Mouse (Mus musculus): Measurements from ENCODE around the gene Psmb7. TPM values are rescaled to one million over a fixed set of nuclear protein-coding genes. Genes with fewer than 3 reads are reported as not detected.

The Psmb7 gene
- polyA plus RNA-seq, 1 experiment from 2014 or later = 310 TPM

GRCm38 (mm10) chr2:38661398-38661797 is 17.5 kb upstream of the Psmb7 start:
- H3K9me3 ChIP-seq = no peaks in the 10 kb centered on the region
- H3K4me2 ChIP-seq (replicated peaks) = no peak overlapping the region
- peaks cover 15% of the 10 kb centered on the region for H3K27me3 ChIP-seq
- H3K36me3 ChIP-seq = no peaks in the 10 kb centered on the region
- WGBS = 7% methylated on average over 1 of the region's 1 CpGs
- H3K4me1 ChIP-seq (replicated peaks) = peaks cover 5% of the 10 kb centered on the region; the same call in 1 of the 2 replicates
- H3K4me3 ChIP-seq (replicated peaks) = no peak overlapping the region
- H3K27ac ChIP-seq = no peak overlapping the region
- H3K9ac ChIP-seq (replicated peaks) = no peak overlapping the region
- ATAC-seq = no peak

GRCm38 (mm10) chr2:38658338-38658836 is 14.5 kb upstream of the Psmb7 start:
- Histone ChIP-seq H3K4me2 (replicated peaks) (peak overlapping the region; percentile 56), H3K4me1 (replicated peaks) (peaks cover 5% of the 10 kb centered on the region; the same call in 1 of the 2 replicates), H3K9ac (replicated peaks) (peak overlapping the region; percentile 63), H3K9me3 (no peaks in the 10 kb centered on the region), H3K36me3 (no peaks in the 10 kb centered on the region), H3K4me3 (replicated peaks) (peak overlapping the region; percentile 40), H3K27ac (peak overlapping the region; percentile 69), H3K27me3 (peaks cover 11% of the 10 kb centered on the region; the same call in 1 of the 2 replicates)
- under 1% methylated on average over 25 of the region's 25 CpGs for WGBS
- peak; percentile 98 for ATAC-seq

DNA sequence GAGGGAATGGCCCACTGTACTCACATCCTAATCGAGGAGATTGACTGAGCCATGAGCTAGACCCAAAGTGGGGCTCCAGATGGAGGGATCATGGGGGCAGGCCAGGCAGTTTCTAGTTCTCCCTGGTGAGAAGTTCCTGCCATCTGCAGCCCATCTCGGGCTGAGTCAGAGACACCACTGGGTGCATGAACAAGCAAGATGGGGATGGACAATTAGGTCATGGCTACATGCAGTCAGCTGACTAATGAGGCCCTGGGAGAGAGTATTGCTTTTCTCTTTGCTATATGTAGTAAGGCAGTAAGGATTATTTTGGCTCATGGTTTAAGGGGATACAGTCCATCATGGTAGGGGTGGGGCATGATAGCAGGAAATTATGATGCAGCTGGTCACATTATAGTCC is 9.8 kb upstream of the Psmb7 start:
- no peak overlapping the region for H3K4me3 ChIP-seq (replicated peaks)
- H3K27ac ChIP-seq = no peak overlapping the region
- 80% methylated on average over 2 of the region's 2 CpGs for WGBS
- no peak overlapping the region for H3K9ac ChIP-seq (replicated peaks)
- no peaks in the 10 kb centered on the region for H3K9me3 ChIP-seq
- H3K4me1 ChIP-seq (replicated peaks) = peaks cover 5% of the 10 kb centered on the region; the same call in 1 of the 2 replicates
- H3K27me3 ChIP-seq = peaks cover 12% of the 10 kb centered on the region; the same call in 1 of the 2 replicates
- no peak for ATAC-seq
- no peaks in the 10 kb centered on the region for H3K36me3 ChIP-seq
- no peak overlapping the region for H3K4me2 ChIP-seq (replicated peaks)

GRCm38 (mm10) chr2:38653293-38653619 is 9.4 kb upstream of the Psmb7 start:
- Histone ChIP-seq H3K27ac (no peak overlapping the region), H3K36me3 (no peaks in the 10 kb centered on the region), H3K4me2 (replicated peaks) (no peak overlapping the region), H3K9ac (replicated peaks) (no peak overlapping the region), H3K4me1 (replicated peaks) (peaks cover 5% of the 10 kb centered on the region; the same call in 1 of the 2 replicates), H3K27me3 (peaks cover 12% of the 10 kb centered on the region; the same call in 1 of the 2 replicates), H3K4me3 (replicated peaks) (no peak overlapping the region), H3K9me3 (no peaks in the 10 kb centered on the region; the same call in 1 of the 2 replicates)
- WGBS = 90% methylated on average over 5 of the region's 5 CpGs
- ATAC-seq = no peak

GRCm38 (mm10) chr2:38652565-38653292 is 8.8 kb upstream of the Psmb7 start:
- H3K4me3 ChIP-seq (replicated peaks) = no peak overlapping the region
- H3K27ac ChIP-seq = no peak overlapping the region
- 73% methylated on average over 10 of the region's 10 CpGs for WGBS
- H3K27me3 ChIP-seq = peaks cover 12% of the 10 kb centered on the region; the same call in 1 of the 2 replicates
- H3K36me3 ChIP-seq = no peaks in the 10 kb centered on the region
- peaks cover 4% of the 10 kb centered on the region for H3K4me1 ChIP-seq (replicated peaks)
- H3K9me3 ChIP-seq = no peaks in the 10 kb centered on the region; the same call in 1 of the 2 replicates
- no peak overlapping the region for H3K9ac ChIP-seq (replicated peaks)
- no peak for ATAC-seq
- H3K4me2 ChIP-seq (replicated peaks) = no peak overlapping the region

- no peak overlapping the region for H3K4me2 ChIP-seq (replicated peaks)
- no peak overlapping the region for H3K27ac ChIP-seq
- no peaks in the 10 kb centered on the region for H3K36me3 ChIP-seq
- peaks cover 8% of the 10 kb centered on the region; the same call in 1 of the 2 replicates for H3K27me3 ChIP-seq
- no peak overlapping the region for H3K9ac ChIP-seq (replicated peaks)
- whole genome bisulfite sequencing = 88% methylated on average over 7 of the region's 7 CpGs
- H3K9me3 ChIP-seq = no peaks in the 10 kb centered on the region; the same call in 1 of the 2 replicates
- H3K4me1 ChIP-seq (replicated peaks) = peaks cover 10% of the 10 kb centered on the region
- no peak overlapping the region for H3K4me3 ChIP-seq (replicated peaks)
- no peak for ATAC-seq
Observed at GRCm38 (mm10) chr2:38652098-38652497, 8.2 kb upstream of the Psmb7 start.

DNA sequence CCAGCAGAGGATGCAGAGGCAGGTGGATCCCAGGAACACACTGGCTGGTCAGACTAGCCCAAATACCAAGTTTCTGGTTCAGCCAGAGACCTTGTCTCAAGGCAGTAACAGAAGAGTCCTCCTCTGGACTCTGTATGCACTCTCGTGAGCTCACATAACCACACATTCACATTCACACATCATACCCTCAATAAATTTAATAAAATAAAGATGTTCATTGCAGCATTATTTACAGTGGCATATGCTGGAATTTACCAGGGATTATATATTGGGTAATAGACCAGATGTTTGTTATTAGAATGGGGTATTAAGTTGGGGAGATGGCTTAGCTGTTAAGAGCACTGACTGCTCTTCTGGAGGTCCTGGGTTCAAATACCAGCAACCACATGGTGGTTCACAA is 6.5 kb upstream of the Psmb7 start:
- H3K4me1 ChIP-seq (replicated peaks) = peaks cover 13% of the 10 kb centered on the region
- no peak overlapping the region for H3K27ac ChIP-seq
- H3K4me3 ChIP-seq (replicated peaks) = no peak overlapping the region
- H3K9me3 ChIP-seq = no peaks in the 10 kb centered on the region; the same call in 1 of the 2 replicates
- no peaks in the 10 kb centered on the region for H3K36me3 ChIP-seq
- no peak overlapping the region for H3K9ac ChIP-seq (replicated peaks)
- H3K4me2 ChIP-seq (replicated peaks) = no peak overlapping the region
- peaks cover 4% of the 10 kb centered on the region; the same call in 1 of the 2 replicates for H3K27me3 ChIP-seq
- ATAC-seq = no peak
- 94% methylated on average over 1 of the region's 1 CpGs for WGBS

GRCm38 (mm10) chr2:38647661-38648060 is 3.8 kb upstream of the Psmb7 start:
- no peak overlapping the region for H3K9ac ChIP-seq (replicated peaks)
- no peak; the same call in 1 of the 2 replicates for ATAC-seq

DNA sequence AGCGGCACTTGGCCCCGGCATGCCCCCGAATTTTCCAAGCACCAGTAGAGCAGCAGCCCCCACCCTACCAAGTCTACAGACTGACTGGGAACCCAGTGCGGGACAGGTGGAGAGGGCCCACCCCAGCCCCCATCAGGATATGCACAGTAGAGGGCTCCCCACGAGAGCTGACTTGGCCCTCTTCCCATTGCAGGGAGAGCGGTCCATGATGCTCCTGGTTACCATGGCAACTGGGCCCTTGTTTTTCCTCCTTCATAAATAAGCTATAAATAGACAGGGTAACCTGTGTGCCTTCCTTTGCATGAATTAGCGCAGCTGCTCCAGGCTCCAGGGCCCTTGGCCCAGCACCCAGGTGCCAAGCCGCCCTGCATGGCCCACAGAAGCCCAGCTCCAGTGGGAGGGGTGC is 3.3 kb upstream of the Psmb7 start:
- no peaks in the 10 kb centered on the region for H3K36me3 ChIP-seq
- no peak overlapping the region; the same call in 1 of the 2 replicates for H3K4me2 ChIP-seq (replicated peaks)
- peak; percentile 70 for ATAC-seq
- no peaks in the 10 kb centered on the region for H3K27me3 ChIP-seq
- 54% methylated on average over 8 of the region's 8 CpGs for WGBS
- H3K4me3 ChIP-seq (replicated peaks) = no peak overlapping the region
- 0 out of 2 replicates have a peak overlapping the region, but pooled peaks have one; percentile 11 for H3K9ac ChIP-seq (replicated peaks)
- H3K27ac ChIP-seq = peak overlapping the region; percentile 67
- H3K4me1 ChIP-seq (replicated peaks) = peaks cover 29% of the 10 kb centered on the region
- no peaks in the 10 kb centered on the region; the same call in 1 of the 2 replicates for H3K9me3 ChIP-seq

More at GRCm38 (mm10) chr2:38647661-38648060, 3.8 kb upstream of the Psmb7 start:
- H3K27ac ChIP-seq = peak overlapping the region; percentile 67
- H3K27me3 ChIP-seq = no peaks in the 10 kb centered on the region
- 83% methylated on average over 7 of the region's 7 CpGs for WGBS
- no peaks in the 10 kb centered on the region; the same call in 1 of the 2 replicates for H3K9me3 ChIP-seq
- no peak overlapping the region for H3K4me3 ChIP-seq (replicated peaks)
- H3K4me2 ChIP-seq (replicated peaks) = no peak overlapping the region
- H3K36me3 ChIP-seq = no peaks in the 10 kb centered on the region
- peaks cover 25% of the 10 kb centered on the region for H3K4me1 ChIP-seq (replicated peaks)

DNA sequence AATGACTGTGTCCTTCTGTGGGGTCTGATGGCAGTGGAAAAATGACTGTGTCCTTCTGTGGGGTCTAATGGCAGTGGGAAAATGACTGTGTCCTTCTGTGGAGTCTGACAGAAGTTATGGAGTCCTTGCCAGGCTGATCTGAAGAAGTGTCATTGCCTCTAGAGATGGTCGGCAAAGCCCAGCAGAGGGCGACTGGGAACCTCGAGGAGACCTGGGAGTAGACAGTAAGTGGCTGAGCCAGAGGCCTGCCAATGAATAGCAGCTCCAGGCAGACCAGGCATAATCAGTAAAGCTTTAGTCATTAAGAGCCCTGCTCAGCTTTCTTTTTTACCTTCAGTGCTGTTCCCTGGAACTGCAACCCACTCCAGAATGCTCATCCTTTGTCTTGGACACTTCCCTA is 2.0 kb upstream of the Psmb7 start:
- Histone ChIP-seq H3K36me3 (peaks cover 10% of the 10 kb centered on the region), H3K4me3 (replicated peaks) (no peak overlapping the region), H3K9ac (replicated peaks) (no peak overlapping the region), H3K4me2 (replicated peaks) (no peak overlapping the region), H3K27ac (no peak overlapping the region), H3K27me3 (no peaks in the 10 kb centered on the region), H3K9me3 (no peaks in the 10 kb centered on the region; the same call in 1 of the 2 replicates), H3K4me1 (replicated peaks) (peaks cover 29% of the 10 kb centered on the region)
- 1% methylated on average over 3 of the region's 3 CpGs for WGBS
- ATAC-seq = peak; percentile 55; the same call in 1 of the 2 replicates

DNA sequence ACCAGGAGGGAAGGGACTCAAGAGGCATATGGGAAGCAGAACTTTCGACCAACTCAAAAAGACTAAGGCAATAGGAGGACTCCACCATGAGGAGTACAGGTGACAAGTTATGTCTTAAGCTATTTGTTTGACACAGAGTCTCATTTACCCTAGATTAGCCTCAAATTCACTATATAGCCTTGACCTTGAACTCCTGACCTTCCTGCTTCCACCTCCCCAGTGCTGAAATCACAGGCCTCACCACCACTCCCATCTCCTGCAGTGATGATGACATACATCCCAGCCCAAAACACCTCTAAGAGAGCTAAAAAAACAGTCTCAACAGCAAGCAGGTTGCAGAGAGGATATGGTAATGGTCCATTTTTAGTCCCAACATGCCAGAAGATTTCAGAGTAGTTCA is 2.1 kb downstream of the Psmb7 start:
- 95% methylated on average over 1 of the region's 1 CpGs for WGBS
- Histone ChIP-seq H3K27me3 (no peaks in the 10 kb centered on the region), H3K9me3 (no peaks in the 10 kb centered on the region), H3K4me2 (replicated peaks) (no peak overlapping the region), H3K4me1 (replicated peaks) (peaks cover 16% of the 10 kb centered on the region), H3K27ac (no peak overlapping the region), H3K36me3 (peaks cover 42% of the 10 kb centered on the region), H3K9ac (replicated peaks) (no peak overlapping the region), H3K4me3 (replicated peaks) (no peak overlapping the region)
- ATAC-seq = no peak

- no peak overlapping the region for H3K4me2 ChIP-seq (replicated peaks)
- peaks cover 76% of the 10 kb centered on the region for H3K36me3 ChIP-seq
- no peaks in the 10 kb centered on the region for H3K27me3 ChIP-seq
- no peak overlapping the region for H3K9ac ChIP-seq (replicated peaks)
- 80% methylated on average over 4 of the region's 4 CpGs for WGBS
- ATAC-seq = no peak
- H3K4me1 ChIP-seq (replicated peaks) = peaks cover 6% of the 10 kb centered on the region
- H3K4me3 ChIP-seq (replicated peaks) = no peak overlapping the region
- no peak overlapping the region for H3K27ac ChIP-seq
- H3K9me3 ChIP-seq = no peaks in the 10 kb centered on the region
Observed at GRCm38 (mm10) chr2:38637716-38638267, 6.1 kb downstream of the Psmb7 start.
